Mouse (Mus musculus) left cerebral cortex, adult 11 months (tissue): ENCODE results near the gene Podnl1.

ENCODE experiments used
- DNase-seq: peaks from one replicate; pipeline ENCODE4 v3.0.0; 2022; ENCODE audit warnings: low spot score

Podnl1 gene

DNA sequence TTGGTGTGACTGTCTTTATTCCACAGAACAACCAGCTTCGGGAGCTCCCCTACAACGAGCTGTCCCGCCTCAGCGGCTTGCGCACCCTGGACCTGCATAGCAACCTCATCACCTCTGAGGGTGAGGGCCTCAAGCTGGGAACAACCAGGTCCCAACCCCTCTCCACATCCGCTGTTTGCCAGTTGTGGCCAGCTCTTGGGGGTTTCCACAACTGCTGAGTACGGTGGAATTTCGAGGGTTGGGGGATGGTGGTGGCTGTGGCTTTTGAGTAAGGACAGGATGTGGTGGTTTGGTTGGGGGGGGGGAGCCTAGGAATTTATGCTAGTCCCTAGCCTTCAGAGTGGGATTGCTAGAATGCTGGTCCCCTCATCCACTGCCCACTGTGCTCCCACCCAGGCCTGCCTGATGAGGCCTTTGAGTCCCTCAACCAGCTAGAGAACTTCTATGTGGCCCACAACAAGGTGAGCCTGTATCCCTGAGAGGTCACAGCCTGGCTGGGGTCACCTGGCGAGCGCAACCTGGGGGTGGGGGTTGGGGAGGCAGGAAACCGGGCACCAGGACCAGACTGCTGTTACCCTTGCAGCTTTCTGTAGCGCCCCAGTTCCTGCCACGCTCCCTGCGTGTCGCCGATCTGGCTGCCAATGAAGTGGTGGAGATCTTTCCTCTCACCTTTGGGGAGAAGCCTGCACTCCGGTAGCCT, 1.6 kb downstream of the Podnl1 start:
- no peak for DNase-seq

DNA sequence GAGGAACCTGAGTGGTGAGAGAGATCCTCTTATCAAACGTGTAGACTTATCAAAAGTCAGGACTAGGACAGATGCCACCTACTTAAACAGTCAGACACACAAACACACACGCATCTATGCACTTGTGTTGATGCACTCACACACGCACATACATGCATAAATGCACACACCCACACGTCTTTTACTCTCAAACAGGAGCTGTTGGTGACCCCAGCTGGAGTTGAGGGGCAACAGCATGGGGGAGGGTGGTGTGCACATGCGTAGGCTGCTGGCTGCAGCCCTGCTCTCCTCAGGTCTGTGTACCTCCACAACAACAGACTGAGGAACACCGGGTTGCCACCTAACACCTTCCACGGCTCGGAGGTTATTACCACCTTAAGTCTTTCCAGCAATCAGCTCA, 2.5 kb downstream of the Podnl1 start:
- DNase-seq = no peak

DNA sequence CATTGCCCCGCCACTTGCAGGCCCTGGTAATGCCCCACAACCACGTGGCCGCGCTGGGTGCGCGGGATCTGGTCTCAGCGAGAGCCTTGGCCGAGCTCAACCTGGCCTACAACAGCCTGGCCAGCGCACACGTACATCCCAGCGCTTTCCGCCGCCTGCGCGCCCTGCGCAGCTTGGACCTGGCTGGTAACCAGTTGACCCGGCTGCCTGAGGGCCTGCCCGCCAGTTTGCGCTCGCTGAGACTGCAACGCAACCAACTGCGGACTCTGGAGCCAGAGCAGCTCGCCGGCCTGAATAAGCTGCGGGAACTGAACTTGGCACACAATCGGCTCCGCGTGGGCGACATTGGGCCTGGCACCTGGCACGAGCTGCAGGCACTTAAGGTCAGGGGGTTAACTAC, 5.0 kb downstream of the Podnl1 start:
- no peak for DNase-seq

DNA sequence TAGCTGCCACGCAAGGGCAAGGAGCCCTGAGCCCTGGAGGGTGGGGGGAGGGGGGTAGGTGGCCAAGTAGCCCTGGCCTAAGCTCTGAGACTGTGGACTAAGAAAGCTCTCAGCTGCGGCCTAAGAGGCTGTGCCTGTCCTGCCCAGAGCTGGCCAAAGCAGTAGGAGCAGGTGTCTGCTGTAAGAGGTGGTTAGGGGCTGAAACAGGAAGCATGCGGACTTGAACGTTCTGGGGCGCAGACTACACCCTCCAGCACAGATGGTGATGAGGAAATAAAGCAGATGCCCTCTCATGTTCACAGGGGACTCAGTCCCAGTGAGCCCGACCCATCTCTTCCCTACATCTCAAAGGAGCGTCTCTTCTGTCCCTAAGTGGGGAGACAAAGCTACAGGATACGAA, 6.4 kb downstream of the Podnl1 start:
- no peak for DNase-seq

DNA sequence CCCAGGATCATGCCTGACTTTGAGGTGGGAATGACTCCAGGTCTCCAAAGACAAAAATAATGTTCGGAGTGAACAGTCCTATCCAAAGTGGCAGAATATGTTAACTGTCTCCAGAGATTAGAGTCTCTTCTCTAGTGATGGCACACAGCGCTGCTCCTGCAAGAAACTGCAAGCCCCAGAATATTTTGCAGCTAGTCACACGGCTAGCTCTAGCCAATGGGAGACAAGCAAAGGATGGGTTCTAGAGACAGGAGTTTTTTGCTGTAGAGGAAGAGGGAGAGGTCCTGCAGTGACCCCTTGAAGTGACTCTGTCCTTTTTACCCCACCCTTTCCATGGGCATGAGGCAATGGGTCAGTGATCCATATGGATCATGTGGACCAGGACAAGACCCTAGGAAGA, 12.1 kb downstream of the Podnl1 start:
- DNase-seq = no peak

DNA sequence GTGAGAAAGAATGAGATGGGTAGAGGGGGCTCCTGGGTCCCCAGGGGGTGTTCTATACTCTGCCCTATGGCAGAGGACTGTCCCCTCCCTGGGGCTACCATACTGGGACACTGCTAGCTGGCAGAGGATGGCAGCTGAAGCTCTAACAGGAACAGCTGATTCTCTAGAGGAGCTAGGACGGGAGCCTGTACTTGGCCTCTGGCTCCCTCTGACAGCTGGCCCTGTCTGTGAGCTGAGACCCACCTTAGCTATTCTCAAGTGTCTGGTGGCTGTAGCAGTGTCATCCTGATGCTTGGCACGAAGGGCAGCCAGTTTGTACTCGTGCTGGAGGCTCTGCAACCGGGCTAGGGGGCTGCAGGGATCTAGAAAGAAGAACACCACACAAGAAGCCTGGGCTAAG, 15.0 kb downstream of the Podnl1 start:
- DNase-seq = no peak

DNA sequence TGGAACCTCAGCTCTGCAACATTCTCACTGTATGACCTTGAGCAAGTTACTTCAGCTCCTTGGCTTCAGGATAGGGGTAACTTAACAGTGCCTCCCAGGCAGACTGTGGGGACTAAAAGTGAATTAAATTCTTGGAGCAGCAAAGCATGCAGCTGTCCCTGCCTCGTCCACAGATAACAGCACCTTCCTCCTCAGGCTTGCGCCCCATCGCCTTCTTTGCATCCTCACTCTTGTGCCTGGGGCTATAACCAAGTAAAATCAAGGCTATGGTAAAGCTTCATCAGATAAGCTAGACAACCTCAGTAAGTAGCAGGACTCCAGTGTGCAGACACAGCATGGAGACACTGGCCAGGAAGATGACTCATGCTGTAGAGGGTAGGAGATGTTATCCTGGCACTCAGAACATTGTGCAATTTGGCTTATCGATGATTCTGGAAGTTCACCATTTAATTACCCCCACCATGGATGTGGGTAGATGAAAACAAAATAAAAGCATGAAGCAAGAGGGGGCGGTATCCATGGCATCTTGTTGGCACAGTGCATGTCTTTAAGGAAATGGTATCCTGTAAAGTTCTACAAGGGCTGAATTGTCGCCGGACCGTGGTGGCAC, 19.0 kb downstream of the Podnl1 start:
- DNase-seq = no peak

DNA sequence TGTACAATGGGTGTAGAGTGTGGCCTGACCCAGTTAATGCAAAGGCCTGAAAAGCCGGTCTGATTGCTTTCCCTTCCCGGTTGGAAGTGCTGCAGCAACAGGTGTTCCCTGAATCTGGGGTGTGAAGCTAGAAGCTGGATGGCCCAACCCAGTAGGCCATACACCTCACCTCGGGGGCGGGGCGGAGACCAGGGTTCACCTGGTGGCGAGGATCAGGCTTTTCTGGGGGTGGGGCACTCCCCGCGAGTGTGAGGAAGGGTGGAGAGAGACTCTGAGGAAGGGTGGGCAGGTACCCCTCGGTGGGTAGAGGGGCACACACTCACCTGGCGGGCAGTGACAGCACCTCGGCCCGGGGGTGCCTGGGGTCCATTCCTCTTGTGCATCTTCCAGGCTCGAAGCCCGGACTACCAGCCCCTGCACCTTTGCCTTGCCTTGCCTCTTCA, 21.6 kb downstream of the Podnl1 start:
- DNase-seq = no peak

DNA sequence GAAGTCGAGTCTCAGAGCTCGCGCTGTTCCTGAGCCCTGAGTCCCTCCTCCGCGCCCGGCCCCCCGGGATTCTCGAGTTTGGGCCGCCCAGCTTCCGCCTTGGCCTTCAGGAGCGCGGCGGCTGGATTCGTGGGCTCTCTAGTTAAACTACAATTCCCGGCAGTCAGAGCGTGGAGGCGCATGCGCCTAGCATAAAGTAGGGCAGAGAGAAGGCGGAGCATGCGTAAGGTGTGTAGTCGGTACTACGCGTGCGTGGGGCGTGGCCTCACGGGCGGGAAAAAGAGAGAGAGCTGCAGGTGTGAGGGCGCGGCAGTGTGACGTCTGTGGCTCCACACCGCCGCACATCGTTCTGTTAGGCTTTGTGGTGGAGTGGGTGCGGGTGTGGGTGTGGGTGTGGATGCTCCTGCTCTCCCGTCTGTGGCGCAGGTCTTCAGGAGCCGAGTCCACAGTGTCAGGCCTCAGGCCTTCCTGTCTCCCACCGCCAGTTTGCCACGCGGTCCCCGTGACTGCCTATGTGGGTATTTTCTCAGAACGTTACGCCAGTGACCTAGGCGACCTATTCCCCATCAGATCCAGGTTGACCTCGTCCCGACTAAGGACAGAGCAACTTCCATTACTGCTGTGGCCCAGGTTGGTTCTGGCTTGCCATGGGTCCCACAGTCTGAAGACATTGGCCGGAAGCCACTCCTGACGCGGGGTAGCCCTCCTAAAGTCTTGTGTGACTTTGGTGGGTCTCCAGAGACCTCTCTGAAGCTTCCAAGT, 22.2 kb downstream of the Podnl1 start, which contains the start of the genes Cc2d1a and 4930432K21Rik:
Gene Cc2d1a (minus strand): TSS at position 168 of the 762 bp plus-strand sequence.
Gene 4930432K21Rik (plus strand): TSS at position 257 of the 762 bp plus-strand sequence.
- peak; percentile 89 for DNase-seq

DNA sequence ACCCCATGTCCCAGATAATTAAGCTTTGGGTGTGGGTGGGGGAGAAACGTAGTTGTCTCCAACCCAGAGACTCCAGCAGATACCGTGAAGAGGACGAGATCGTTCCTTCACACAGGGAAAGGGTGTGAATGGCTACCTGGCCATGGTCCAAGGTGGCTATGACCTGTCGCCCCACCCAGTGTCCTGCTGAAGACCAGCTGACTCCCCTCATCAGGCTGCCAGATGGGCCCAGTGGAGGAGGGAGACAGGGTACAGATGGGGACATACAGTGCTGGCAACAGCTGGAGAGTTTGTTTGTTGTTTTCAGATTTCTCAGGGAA, 22.7 kb downstream of the Podnl1 start:
- no peak for DNase-seq

DNA sequence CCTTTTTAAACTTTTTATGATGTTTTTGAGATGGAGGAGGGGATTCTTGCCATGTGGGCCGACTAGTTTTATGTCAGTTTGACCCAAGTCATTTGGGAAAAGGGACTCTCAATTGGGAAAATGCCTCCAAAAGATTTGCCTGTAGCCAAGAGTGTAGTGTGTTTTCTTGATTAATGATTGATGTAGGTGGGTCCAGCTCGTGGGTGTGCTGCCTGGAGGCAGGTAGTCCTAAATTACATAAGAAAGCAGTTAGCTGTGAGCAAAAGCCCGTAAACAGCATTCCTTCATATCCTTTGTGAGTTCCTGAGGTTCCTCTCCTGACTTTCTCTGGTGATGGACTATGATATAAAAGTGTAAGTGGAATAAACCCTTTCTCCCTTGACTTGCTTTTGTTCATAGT, 23.4 kb downstream of the Podnl1 start:
- DNase-seq = no peak

DNA sequence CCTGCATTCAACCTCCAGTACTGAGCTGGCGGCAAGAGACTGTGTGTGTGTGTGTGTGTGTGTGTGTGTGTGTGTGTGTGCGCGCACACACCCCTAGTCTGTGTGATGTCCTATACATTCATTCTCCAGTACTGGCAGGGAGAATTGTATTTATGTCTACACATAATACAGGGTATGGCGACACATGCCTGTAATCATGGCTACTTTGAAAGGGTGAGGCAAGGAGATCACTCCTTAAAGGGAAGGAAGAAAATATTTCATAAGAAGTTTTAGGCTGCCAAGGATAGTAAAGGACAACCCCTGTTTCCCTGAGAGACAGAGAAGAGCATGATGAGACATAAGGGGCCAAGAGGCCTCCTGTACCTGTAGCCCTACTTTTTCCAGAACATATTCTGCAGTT, 31.8 kb downstream of the Podnl1 start:
- no peak for DNase-seq

DNA sequence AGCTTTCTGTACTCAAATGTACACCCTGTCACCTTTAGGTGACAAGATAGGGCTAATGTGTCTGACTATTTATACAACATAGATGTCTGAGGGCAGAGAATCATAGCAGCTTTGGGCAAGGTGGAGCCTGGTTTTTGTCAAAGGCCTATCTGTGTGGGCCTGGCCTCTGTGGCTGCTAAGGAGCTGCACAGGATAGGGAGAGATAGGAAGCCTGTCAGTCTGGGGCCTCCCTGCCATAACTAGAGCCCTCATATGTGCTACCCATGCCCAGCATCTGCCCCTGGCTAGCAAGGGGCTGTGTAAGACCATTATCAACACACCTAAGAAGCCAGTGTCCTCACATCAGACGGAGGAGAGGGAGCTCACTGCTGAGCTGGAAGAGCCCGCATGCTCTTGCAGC, 41.9 kb downstream of the Podnl1 start:
- DNase-seq = no peak

DNA sequence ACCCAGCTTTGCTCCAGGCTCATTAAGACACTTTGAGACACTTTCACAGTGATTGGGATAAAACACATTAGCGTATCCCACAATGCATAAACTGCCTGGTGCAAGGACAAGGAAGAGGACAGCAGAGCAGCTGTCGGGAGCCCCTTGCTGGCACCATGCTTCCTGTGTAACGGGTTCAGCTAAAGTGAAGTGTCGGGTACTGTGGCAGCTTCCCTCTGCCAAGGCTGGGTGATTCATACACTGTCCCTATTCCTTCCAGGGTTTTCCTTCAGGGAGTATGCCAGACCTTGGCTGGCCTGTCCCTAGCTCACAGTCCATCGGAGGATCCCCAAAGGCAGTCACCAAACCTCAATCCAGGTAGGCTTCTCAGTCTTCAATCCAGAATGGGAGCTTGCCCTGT, 44.3 kb downstream of the Podnl1 start:
- no peak for DNase-seq

DNA sequence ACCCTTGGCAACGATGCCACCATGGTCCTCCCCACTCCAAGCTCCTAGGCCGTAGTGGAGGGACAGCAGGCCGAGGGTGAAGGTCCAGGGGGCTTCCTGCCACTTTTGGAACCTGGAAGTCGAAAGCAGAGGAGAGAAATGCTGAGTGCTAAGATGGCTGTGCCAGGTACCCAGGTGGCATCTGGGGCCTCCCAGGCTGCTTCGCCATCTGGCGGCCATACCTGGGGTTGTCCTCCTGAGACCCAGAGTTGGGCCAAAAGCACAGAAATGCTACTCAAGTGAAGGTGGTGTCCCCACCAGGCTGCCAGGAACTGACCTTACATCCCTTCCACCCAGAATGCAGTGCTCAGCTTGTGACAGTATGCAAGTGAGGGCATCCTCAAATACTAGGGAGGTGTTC, 48.1 kb downstream of the Podnl1 start:
- no peak for DNase-seq

DNA sequence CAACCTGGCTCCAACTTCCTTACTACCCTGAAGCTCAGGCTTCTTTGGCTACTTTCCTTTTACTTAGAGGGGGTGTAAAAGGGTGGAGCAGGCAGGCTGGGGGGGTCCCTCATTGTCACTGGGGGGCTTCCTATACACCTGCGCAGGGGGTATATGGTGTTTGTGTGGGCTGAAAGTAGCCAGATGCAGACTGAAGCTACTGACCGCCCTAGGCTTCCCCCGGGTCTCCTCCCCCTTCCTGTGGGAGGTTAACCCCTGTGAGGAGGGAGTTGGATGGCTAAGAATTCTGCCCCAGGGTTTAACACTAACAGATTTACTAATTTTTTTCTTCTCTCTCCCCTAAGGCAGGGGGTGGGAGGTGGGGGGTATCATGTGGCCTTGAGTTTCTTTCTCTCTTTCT, 50.8 kb downstream of the Podnl1 start:
- no peak for DNase-seq

DNA sequence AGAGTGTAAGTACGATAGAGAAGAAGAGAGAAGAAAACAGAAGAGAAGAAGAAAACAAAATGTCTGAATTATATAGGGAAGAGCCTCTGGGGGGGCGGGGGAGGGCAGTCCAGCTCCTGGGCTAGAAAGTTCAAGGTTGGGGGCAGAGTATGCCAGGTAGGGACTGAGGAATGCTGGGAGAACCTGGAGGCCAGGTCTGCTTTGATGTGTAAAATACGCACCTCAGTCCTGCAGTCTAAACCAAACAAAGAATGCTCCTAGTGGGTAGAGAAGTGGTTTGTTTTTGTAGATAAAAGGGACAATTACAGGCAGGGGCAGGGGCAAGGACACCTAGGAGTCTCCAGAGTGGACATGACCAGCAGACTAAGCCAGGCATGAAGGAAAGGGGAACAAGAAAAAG, 51.6 kb downstream of the Podnl1 start:
- DNase-seq = no peak

DNA sequence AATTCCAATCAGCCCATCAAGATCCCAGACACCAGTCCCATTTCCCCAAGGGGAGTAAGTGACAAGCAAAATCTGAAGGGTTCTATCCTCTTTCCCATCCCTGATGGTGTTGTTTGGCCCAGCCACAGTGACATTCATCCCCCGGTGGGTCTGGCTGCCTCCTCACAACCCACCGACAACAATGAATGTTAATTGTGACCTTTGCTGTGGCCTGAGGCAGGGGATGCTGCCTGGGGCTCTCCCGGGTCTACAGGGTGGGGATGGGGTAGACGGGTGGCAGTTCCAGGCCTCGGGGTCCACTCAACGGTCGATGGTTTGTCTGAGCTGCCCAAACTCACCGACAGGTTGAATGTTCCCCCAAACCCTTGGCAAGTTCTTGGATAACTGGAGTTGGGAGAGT, 52.8 kb downstream of the Podnl1 start:
- DNase-seq = no peak

DNA sequence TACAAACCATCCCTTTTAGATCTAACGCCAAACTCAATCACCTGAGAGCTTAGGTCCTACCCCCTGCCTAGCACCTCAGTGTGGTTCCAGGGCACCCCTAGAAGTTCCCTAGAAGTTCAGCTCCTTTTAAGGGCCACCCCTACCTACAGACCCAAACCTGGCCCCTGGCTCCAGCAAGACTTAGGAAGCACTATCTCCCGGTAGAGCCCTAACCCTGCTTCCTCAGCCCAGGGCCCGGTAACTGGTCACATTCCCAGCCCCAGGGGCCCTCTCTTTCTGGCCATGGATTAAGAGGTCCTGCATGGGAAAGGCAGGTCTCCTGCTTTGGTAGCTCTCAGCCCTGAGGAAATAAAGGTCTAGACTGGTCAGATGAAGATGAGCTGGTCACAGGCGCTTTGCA, 54.2 kb downstream of the Podnl1 start:
- DNase-seq = no peak

DNA sequence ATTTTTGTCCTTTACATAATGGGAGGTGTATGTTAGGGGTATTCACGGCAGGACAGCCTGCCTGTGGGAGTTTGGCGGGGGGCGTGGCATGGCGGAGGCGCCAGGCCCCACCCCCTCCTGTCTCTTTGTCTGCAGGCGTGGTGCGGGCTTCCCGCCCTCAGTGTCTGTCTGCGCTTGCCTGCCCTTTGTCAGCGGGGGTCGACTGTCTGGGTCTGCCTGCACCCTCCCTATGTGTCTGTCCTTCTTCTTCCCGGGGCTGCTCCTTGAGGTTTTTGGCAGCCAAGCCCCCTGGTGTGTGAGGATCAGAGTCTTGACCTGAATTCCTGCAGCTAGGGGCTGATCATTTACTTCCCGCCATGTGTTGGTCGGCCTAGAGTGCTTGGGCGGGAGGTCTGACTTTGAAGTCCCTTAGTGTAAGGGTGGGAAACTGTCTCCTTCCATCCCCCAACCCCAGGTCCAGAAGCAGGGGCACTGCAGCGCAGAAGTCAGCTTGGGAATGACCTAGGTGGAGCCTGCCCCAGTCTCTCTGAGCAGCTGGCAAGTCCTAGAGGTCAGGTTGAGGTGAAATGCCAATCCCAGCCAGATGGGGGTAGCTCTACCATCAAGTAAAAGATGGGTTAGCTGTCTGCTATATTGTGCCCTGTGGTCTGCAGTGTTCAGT, 54.9 kb downstream of the Podnl1 start:
- no peak for DNase-seq
